Mouse (Mus musculus) brain, embryonic 14.5 days (tissue): ENCODE measurements at regions not wholly inside any gene's neighbourhood (a gene's known extent, or its start where the extent isn't known, plus 50 kb on each side); places are given as distances from the start of the nearest gene placed in this dataset.

Source experiments
- CTCF ChIP-seq: fragments of 200-500 bp; IDR thresholded peaks from 2 replicates; pipeline ENCODE4 v1.5.1; 2012; ENCODE audit warnings: inconsistent platforms, mild to moderate bottlenecking, moderate library complexity, borderline replicate concordance; ENCODE audit not compliant: insufficient read depth, insufficient read length; ENCODE audit errors: extremely low read depth
- POLR2A ChIP-seq: fragments of 200-500 bp; IDR thresholded peaks from 2 replicates; pipeline ENCODE4 v1.6.1; 2012; ENCODE audit warnings: mild to moderate bottlenecking, inconsistent platforms, borderline replicate concordance; ENCODE audit not compliant: poor library complexity, insufficient read depth, insufficient read length, severe bottlenecking; ENCODE audit errors: extremely low read depth

DNA sequence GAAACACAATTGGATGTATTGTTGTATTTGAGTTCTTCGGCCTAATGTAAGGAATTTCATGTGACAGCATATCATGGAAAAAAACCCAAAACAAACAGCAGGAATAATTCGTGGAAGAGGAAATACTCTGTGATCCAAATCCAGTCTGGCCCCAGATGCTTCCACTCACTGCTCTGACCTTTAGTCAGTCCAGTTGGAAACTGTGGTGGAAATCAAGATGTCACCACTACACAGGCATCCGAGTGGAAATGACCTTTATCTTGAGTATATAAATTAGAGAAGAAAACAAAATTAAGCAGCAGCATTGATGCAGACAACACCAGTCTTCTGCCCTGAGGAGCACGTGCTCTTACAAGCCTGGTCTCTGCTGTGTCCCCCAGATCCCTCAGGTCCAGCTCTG lies 230.9 kb downstream of the Dok5 start:
- TF ChIP-seq CTCF: no peak
- TF ChIP-seq POLR2A: no peak
